Mouse (Mus musculus): ENCODE data around the gene Frmpd2.
"Not testable (repeated sequence)": the region's sequence is repeated elsewhere in the genome, so short reads cannot be mapped to it uniquely, and the experiment has no call there.

Gene Frmpd2

DNA sequence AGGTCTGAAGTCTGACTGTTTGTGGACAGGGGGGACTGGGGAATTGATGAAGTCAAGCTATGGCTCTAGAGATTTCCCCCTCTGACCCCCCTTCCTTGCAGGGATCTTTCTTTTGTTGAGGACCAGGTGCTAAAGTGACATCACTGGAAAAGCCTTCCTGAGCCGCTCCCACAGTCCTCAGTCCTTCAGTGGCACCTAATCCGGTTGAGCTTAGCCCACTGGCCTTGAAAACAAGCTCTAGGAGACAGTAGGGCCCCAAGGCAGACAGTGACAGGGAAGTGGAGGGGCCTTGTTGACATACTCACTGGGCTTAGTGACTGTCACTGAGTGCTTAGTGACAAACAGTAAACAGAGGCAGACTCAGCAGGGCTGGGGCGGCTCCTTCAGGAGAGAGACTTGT, at the start of gene Frmpd2:
Gene Frmpd2 (plus strand): TSS at position 366 of the 400 bp plus-strand sequence.
- no peak for DNase-seq (ENCODE audit: low read depth, low spot score)

GRCm38 (mm10) chr14:33423003-33423402, 48.5 kb upstream of the Frmpd2 start:
- DNase-seq (ENCODE audit: low read depth, low spot score): no peak

- DNase-seq (ENCODE audit: low read depth, low spot score): no peak
These were observed 47.4 kb upstream of the Frmpd2 start for GRCm38 (mm10) chr14:33424124-33424523.

GRCm38 (mm10) chr14:33432485-33432884, 39.0 kb upstream of the Frmpd2 start:
- DNase-seq (ENCODE audit: low read depth, low spot score): not testable (repeated sequence)

DNA sequence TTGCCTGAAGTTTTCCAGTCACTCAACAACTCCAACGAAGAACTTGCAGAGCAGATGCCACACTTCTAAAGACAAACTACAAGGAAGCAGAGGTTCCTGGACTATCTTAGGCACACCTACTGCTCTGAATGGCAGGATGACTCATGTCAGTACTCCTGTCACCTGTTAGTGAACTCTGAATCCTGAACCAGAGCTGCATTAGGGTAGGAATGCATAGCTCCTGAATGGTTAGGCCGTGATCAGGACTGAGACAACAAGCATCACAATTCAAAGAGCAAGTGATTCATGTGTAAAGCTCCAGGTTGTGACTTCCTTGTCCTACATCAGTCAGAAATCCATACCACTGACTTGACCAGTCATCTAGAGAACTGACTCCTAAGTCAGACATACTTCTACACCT, 27.7 kb upstream of the Frmpd2 start:
- peak; percentile 9 for DNase-seq (ENCODE audit: low read depth, low spot score)

DNA sequence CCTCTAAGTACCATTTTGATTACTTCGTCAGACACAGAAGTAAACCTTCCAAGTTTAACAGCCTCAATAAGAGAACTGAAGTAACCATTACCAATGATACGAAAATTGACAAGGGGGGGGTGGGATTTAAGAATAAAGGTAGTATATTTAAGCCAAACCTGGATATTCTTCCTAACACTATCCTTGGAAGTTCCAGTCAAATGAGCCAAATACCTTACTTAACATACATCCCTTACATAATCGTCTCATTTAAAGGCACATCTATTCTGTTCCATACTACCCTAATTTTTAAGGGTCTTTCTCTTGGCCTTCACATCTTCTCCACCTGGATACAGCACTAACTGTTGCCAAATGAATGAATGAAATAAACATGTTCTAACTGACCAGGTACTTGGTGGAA, 25.5 kb upstream of the Frmpd2 start:
- DNase-seq (ENCODE audit: low read depth, low spot score): no peak

GRCm38 (mm10) chr14:33446561-33447023, 24.9 kb upstream of the Frmpd2 start:
- peak; percentile 43 for DNase-seq (ENCODE audit: low read depth, low spot score)

DNA sequence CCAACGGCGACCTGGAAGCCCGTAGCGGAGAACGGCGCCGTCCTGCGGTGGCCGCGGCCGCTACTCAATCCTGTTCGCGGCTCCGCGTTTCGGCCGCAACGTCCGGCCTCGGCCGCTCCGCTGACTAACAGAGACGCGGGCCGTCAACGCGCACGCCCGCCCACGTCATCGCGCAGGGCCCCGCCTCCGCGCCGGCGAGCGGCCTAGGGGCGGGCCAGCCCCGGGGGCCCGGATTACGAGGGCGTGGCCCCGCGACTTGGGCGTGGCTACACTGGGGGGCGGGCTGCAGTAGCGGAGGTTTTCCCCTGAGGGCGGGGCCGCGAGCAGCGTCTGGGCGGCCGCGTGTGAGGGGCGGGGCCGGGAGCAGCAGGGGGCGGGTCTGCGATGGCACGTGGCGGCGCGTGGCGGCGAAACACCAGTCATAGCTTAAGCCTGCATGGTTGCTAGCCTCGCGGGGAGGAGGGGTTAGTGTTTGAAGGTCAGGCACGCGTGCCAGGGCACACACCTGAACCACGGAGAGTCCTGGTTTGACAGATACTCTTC, 24.4 kb upstream of the Frmpd2 start, which contains the start of gene Mapk8:
Gene Mapk8 (minus strand): TSS at position 132 of the 543 bp plus-strand sequence.
- DNase-seq (ENCODE audit: low read depth, low spot score): peak; percentile 94

- DNase-seq (ENCODE audit: low read depth, low spot score): no peak
These were observed 23.2 kb upstream of the Frmpd2 start for GRCm38 (mm10) chr14:33448276-33448675.

- DNase-seq (ENCODE audit: low read depth, low spot score): no peak
These were observed 22.1 kb upstream of the Frmpd2 start for GRCm38 (mm10) chr14:33449296-33449840.

DNA sequence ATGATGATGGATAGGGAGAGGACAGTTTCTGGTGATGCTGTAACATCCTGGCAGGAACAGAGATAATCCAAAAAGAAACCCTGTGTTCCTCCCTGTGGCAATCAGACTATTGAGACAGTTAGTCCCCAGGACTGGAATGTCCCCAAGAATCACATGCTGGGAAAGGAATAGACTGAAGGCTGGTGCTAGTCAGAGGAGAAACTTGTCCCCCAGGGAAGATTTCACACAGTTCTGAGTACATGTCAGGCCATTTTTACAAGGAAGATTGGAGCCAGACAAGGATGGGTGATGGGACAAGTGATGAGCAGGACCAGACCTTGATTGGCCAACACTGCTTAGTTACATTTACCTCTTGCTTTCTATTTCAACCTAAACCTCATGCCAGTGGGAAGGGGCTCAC, 21.2 kb upstream of the Frmpd2 start:
- DNase-seq (ENCODE audit: low read depth, low spot score): no peak

DNA sequence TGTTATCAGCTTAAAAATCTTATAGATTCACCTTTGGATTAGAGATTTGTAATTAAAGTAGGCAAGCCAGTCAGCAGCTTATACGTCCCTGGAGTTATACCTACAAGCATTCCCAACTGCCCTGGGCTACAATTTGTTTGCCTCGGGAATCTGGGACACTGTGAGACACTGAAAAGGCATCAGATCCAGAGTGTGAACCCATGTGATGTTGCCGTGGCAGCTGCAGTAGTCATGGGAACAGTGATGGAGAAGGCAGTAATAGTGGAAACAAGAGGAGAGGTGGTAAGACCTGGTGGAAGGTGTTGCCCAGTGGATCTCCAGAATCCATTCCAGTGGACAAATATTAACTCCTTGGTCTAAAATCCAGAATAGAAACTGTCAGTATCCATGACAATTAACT, 7.8 kb upstream of the Frmpd2 start:
- no peak for DNase-seq (ENCODE audit: low read depth, low spot score)

DNA sequence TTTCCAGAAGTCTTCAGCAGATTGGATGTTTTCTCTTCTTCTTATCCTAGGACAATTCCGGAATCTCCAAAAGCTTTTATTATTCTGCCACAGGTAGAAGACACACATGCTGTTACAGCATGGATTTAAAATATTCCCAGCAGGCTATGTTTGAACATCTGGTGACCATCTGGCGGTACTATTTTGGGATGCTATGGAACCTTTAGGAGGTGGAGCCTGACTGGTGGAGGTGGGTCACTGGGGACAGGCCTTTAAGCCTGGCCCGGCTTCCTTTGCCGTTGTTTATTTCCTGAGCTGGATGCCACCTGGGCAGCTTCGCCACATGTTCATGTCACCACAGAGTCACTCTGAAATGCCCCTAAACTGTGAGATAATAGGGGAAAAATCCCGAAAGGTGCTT, 3.7 kb upstream of the Frmpd2 start:
- no peak for DNase-seq (ENCODE audit: low read depth, low spot score)

DNA sequence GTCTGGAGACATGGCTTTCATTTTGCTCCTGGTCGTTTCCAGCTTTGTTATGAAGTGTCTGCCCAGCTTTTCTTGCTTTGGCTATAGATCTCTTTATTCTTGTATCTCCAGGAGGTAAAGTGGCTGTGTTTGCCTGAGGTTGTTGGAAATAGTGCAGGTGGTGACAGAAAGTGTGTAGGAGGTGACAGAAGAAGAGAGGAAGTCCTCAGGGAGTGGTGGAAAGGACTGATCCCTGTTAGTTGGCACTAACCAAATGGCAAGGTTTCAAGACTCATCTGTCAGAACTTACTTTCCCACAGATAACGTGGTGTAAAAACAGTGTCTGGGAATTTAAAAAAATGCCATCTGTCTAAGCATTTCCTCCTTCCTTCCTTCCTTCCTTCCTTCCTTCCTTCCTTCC, 3.0 kb downstream of the Frmpd2 start:
- DNase-seq (ENCODE audit: low read depth, low spot score): no peak

DNA sequence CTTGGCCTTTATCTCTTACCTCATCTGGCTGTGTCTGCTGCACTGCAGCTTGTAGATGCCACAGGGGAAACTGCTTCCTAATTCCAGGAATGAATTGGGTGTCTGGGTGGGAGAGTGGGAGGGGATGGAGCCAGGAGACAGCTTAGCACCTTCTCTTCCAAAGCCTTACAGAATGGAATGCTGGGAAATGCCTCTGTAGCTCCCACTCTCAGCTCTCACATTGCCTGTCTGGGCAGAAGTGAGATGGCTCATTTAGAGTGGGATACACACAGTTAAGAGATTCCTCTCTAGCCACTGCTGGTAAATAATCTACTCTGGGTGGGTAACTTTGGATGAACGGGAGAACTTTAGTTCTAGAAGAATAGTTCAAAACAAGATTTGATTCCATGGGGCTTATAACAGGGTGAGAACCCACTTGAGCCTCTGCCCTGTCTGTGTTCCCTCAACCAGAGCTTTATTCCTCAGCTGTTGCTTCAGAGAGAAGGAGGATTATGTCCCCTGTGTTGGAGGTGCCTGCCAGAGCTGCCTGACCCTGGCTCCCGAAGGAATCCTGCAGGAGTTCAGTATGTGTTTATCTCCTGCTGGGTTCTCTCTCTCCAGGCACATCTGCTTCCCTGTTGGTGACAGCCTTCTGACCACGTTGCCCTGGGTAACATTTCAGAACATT, 4.7 kb downstream of the Frmpd2 start:
- no peak for DNase-seq (ENCODE audit: low read depth, low spot score)

DNA sequence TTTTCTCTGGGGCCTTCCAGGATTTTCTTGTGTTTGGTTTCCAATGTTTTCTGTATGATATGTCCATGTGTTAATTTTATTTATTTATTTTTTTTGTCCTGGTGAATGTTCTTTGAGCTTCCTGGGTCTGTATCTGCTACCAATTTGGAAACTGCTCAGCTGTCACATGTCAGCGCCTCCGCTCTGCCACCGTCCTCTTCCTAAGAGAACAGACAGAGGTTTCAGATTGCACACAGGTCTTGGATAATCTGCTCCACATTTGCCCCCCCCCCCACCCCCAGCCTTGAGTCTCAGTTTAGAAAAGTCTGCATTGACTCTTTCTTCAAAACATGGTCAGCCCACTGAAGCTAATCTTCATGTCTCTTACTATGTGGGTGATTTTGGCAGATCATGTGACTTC, 10.5 kb downstream of the Frmpd2 start:
- no peak for DNase-seq (ENCODE audit: low read depth, low spot score)

GRCm38 (mm10) chr14:33487805-33488550, 16.5 kb downstream of the Frmpd2 start:
- no peak for DNase-seq (ENCODE audit: low read depth, low spot score)

GRCm38 (mm10) chr14:33495226-33495625, 23.7 kb downstream of the Frmpd2 start:
- no peak for DNase-seq (ENCODE audit: low read depth, low spot score)

- no peak for DNase-seq (ENCODE audit: low read depth, low spot score)
These were observed 25.9 kb downstream of the Frmpd2 start for GRCm38 (mm10) chr14:33497418-33497817.

- no peak for DNase-seq (ENCODE audit: low read depth, low spot score)
These were observed 27.4 kb downstream of the Frmpd2 start for GRCm38 (mm10) chr14:33498849-33499248.

DNA sequence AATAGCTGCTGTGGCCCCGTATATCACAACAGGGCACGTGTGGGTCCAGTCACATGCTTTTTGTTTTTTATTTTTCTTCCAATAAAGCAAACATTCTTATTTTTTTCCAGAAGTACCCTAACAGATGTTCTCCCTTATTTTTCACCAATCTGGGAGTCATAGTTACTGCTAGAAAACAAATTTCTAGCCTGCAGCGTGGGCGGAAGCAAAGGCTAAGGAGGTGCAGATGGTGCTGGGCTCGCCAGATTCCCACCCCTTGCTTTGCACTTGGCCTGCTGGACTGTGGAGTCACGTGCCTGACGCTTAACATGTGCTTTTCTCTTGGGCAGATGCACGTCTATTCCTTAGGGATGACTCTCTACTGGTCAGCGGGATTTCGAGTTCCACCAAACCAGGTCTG, 29.1 kb downstream of the Frmpd2 start:
- DNase-seq (ENCODE audit: low read depth, low spot score): no peak

GRCm38 (mm10) chr14:33503311-33503710, 31.8 kb downstream of the Frmpd2 start:
- no peak for DNase-seq (ENCODE audit: low read depth, low spot score)

Data from ZHBTc4 (cell line).